Mouse (Mus musculus) thymus, postnatal 10 days (tissue): Measurements from ENCODE around the gene Eif2b3.

Experiments used
- DNase-seq, 2 experiments: peaks; one replicate each; pipeline ENCODE4 v3.0.0; 2021; ENCODE audit warnings: low spot score in 2 of 2

Gene Eif2b3

GRCm38 (mm10) chr4:117094626-117095361, 75.6 kb downstream of the Eif2b3 start:
- no peak for DNase-seq

GRCm38 (mm10) chr4:117095551-117096452, 76.6 kb downstream of the Eif2b3 start, which contains the start of gene Ptch2:
TSS of gene Ptch2 (plus strand) at chr4:117096075.
- DNase-seq: peak; percentile 65 to 75

DNA sequence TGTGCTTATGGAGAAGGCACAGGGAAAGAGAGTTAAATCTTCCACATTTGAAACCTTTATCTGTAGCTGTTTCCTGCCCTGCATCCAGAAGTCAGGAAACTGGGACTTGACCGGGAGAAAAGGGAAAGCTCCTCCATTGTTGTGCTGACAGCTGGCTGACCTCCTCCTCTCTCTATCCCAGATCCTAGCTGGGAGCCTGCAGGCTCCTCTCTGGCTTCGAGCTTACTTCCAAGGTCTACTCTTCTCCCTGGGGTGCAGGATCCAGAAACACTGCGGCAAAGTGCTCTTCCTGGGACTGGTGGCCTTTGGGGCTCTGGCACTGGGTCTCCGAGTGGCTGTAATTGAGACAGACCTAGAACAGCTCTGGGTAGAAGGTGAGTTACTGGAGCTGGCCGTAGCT, 77.5 kb downstream of the Eif2b3 start:
- DNase-seq: no peak

- no peak for DNase-seq
These were observed 79.0 kb downstream of the Eif2b3 start for GRCm38 (mm10) chr4:117097969-117098763.

- DNase-seq: no peak
These were observed 79.5 kb downstream of the Eif2b3 start for GRCm38 (mm10) chr4:117098764-117099036.

DNA sequence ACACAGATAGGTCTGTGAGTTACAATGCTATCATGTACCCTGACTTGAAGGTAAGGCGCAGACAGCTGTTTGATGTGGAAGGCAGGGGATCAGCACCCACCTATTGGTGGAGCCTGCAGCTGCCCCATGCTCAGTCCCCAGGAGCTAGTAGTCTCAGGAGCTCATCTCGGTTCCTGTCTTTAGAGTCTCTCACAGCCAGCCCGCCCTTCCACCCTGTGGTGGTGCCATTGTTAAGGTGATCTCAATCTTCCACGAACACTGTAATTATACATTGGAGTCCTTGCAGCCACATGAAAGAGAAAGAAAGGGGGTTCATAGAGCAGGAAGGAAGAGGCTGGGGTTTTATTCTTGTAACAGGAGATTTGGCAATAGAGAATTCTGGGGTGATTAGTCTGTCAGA, 80.8 kb downstream of the Eif2b3 start:
- DNase-seq: no peak

DNA sequence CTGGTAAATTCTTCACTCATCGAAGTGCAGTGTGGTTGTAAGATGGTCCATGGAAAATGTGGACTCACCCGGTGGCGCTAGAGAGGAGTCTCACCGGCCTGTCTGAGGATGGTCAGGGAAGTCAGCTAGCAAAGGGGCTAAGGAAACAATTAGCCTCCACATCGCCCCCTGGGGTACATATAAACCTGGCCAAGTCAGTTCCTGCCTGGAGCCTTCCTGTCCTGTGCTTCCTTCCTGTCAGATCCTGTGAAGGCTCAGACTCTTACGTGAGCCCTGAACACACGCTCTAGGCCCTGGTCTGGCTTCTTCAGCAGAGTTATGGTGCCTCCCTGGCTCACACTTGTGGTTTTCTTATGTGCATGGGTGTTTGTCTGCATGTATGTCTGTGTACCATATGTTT, 82.0 kb downstream of the Eif2b3 start:
- peak in 1 of 2 experiments; percentile 25 for DNase-seq

GRCm38 (mm10) chr4:117104672-117105071, 85.5 kb downstream of the Eif2b3 start:
- no peak for DNase-seq

DNA sequence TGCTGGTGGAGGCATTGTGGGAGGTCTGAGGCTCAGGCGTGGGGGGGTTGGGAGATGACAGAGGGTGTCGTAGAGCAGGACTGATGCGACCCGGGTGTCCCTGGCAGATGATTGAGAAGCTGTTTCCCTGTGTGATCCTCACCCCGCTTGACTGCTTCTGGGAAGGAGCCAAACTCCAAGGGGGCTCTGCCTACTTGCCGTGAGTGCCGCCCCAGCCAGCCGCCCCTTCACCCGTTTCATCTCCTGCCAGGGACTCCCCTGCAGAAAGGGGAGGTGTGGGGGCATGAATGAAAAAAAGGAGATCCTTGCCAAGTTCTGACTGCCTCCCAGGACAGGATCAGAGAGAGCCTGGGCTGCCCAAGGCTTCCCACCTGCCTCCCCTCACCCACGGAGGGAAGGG, 85.9 kb downstream of the Eif2b3 start:
- DNase-seq: no peak

DNA sequence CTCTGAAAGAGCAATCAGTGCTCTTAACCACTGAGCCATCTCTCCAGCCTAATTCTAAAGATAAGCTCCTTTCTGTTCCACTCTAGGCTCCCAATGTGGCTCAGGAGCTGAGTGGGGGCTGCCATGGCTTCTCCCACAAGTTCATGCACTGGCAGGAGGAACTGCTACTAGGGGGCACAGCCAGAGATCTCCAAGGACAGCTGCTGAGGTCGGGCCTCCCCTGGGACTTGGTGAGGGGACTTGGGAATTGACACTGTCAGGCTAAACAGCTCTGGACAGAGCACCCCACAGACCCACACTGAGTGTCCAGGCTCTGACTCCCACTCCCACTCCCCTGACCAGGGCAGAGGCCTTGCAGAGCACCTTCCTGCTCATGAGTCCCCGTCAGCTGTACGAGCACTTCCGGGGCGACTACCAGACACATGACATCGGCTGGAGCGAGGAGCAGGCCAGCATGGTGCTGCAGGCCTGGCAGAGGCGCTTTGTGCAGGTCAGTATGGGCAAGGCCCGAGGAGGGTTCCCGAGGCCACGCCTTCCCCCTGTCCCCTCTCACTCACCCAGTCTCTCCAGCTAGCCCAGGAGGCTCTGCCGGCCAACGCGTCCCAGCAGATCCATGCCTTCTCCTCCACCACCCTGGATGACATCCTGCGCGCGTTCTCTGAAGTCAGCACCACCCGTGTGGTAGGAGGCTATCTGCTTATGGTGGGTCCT, 88.8 kb downstream of the Eif2b3 start:
- DNase-seq: no peak

GRCm38 (mm10) chr4:117108524-117108849, 89.3 kb downstream of the Eif2b3 start:
- no peak for DNase-seq

- no peak for DNase-seq
These were observed 90.1 kb downstream of the Eif2b3 start for GRCm38 (mm10) chr4:117109330-117109729.

- no peak for DNase-seq
These were observed 91.0 kb downstream of the Eif2b3 start for GRCm38 (mm10) chr4:117110249-117110648.

GRCm38 (mm10) chr4:117110985-117111384, 91.8 kb downstream of the Eif2b3 start:
- DNase-seq: no peak

DNA sequence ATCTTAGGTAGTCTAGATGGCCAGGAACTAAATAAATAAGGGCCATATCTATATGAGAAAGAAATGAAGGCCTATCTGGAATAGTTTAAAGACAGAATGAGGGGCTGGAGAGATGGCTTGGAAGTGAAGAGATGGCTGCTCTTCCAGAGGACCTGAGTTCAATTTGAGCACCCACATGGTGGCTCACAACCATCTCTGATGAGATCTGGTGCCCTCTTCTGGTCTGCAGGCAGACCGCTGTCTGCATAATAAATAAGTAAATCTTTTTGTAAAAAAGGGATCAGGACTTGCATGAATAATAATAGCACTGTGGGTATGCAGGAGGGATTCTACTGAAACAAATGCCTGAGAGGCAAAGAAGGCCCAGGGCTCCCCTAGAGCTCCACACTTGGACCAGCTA, 94.0 kb downstream of the Eif2b3 start:
- DNase-seq: no peak

- DNase-seq: peak; percentile 62 to 70
These were observed 96.4 kb downstream of the Eif2b3 start for GRCm38 (mm10) chr4:117115592-117115991.

GRCm38 (mm10) chr4:117117931-117118330, 98.7 kb downstream of the Eif2b3 start:
- no peak for DNase-seq

GRCm38 (mm10) chr4:117119636-117120035, 100.4 kb downstream of the Eif2b3 start:
- DNase-seq: no peak

DNA sequence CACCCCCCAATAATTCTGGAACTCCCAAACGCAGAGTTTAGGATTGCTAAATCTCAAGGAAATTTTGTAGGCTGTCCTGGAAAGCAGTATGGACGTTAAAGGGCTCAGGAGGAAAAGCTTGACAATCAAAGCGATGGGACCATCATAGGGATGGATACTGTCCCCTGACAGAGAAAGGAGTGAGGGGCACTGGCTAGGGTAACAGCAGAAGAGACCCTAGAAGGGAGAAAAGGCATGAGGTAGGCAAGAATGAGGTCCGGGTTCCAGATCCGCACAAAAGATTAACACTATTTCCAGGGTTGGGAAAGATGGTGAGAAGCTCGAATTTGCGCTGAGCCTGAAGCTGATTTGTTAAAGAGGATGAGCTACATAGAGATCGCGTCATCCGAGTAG, 100.8 kb downstream of the Eif2b3 start:
- no peak for DNase-seq

- DNase-seq: peak; percentile 83 to 92
These were observed 101.5 kb downstream of the Eif2b3 start for GRCm38 (mm10) chr4:117120445-117121414.

- no peak for DNase-seq
These were observed 103.0 kb downstream of the Eif2b3 start for GRCm38 (mm10) chr4:117122209-117122608.
